Mouse (Mus musculus) bone marrow macrophage, adult 2 months (primary cell): ENCODE data around the gene Dnmt3a.

Source experiments
- CTCF ChIP-seq: IDR thresholded peaks from 2 replicates; pipeline ENCODE4 v1.5.1; 2012; ENCODE audit warnings: low read depth, mild to moderate bottlenecking, low read length, moderate library complexity
- POLR2A ChIP-seq: IDR thresholded peaks from 2 replicates; pipeline ENCODE4 v1.6.1; 2012; ENCODE audit warnings: mild to moderate bottlenecking, low read depth, low read length, borderline replicate concordance

- TF ChIP-seq CTCF (no peak), POLR2A (no peak)
Observed at GRCm38 (mm10) chr12:3764191-3764804, 41.5 kb upstream of the Dnmt3a start.
